Mouse (Mus musculus) brain, embryonic 14.5 days (tissue): ENCODE results near the gene Atp1a3.

ENCODE experiments used
- CTCF ChIP-seq: fragments of 200-500 bp; IDR thresholded peaks from 2 replicates; pipeline ENCODE4 v1.5.1; 2012; ENCODE audit warnings: inconsistent platforms, mild to moderate bottlenecking, moderate library complexity, borderline replicate concordance; ENCODE audit not compliant: insufficient read depth, insufficient read length; ENCODE audit errors: extremely low read depth
- POLR2A ChIP-seq: fragments of 200-500 bp; IDR thresholded peaks from 2 replicates; pipeline ENCODE4 v1.6.1; 2012; ENCODE audit warnings: mild to moderate bottlenecking, inconsistent platforms, borderline replicate concordance; ENCODE audit not compliant: poor library complexity, insufficient read depth, insufficient read length, severe bottlenecking; ENCODE audit errors: extremely low read depth

DNA sequence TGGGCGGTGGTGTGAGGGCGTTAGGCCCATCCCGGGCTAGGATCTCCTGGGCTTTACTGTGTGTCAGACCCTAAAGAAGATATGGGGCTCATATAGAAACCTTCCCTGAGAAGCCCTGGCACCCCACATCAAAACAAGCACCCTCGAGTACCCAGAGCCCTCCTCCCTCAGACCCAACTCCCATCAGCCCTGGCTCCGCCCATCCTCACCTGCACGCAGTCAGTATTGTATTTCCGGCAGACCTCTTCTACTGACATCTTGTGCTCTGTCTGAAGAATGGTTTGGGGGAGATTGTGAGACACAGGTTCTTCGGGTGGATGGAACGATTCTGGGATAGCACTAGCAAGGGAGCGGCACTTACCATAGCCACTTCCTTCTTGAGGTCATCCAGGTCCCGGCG lies 5.0 kb downstream of the Atp1a3 start:
- TF ChIP-seq CTCF (no peak), POLR2A (no peak)
